Mouse (Mus musculus): ENCODE measurements around the gene Hist1h4b. TPM values are rescaled to one million over a fixed set of nuclear protein-coding genes. Genes with fewer than 3 reads are reported as not detected.
"Not testable (repeated sequence)": the region's sequence is repeated elsewhere in the genome, so short reads cannot be mapped to it uniquely, and the experiment has no call there.

Gene Hist1h4b
- polyA plus RNA-seq, 1 experiment from 2014 or later: 7.1 TPM

DNA sequence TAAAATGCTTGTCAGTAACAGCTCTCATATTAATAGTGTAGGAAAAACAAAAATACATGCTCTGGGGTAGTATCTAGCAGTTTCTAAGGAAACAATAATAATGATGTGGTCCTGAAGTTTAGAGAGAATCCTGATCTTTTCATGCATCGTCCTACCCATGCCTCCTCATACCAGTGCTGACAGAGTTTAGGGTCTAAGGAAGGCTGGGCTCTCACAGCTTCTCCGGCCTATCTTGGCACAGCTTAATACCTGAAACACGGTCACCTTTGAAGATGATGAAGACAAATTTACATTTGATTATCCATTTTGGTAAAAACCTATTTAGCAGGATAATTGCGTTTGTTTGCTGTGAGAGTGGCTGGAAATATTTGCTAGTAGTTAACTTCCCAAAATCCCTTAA lies 12.8 kb upstream of the Hist1h4b start:
- H3K27ac ChIP-seq (replicated peaks): peak overlapping the region; percentile 98
- H3K36me3 ChIP-seq (replicated peaks): no peaks in the 10 kb centered on the region
- H3K4me3 ChIP-seq: peak overlapping the region; percentile 62
- DNase-seq (ENCODE audit: low spot score): no peak
- peaks cover 37% of the 10 kb centered on the region for H3K4me1 ChIP-seq
- no peaks in the 10 kb centered on the region for H3K9me3 ChIP-seq
- 48% methylated on average over 4 of the region's 4 CpGs for WGBS
- no peaks in the 10 kb centered on the region for H3K27me3 ChIP-seq (replicated peaks; ENCODE audit: low read depth, poor library complexity, severe bottlenecking)

DNA sequence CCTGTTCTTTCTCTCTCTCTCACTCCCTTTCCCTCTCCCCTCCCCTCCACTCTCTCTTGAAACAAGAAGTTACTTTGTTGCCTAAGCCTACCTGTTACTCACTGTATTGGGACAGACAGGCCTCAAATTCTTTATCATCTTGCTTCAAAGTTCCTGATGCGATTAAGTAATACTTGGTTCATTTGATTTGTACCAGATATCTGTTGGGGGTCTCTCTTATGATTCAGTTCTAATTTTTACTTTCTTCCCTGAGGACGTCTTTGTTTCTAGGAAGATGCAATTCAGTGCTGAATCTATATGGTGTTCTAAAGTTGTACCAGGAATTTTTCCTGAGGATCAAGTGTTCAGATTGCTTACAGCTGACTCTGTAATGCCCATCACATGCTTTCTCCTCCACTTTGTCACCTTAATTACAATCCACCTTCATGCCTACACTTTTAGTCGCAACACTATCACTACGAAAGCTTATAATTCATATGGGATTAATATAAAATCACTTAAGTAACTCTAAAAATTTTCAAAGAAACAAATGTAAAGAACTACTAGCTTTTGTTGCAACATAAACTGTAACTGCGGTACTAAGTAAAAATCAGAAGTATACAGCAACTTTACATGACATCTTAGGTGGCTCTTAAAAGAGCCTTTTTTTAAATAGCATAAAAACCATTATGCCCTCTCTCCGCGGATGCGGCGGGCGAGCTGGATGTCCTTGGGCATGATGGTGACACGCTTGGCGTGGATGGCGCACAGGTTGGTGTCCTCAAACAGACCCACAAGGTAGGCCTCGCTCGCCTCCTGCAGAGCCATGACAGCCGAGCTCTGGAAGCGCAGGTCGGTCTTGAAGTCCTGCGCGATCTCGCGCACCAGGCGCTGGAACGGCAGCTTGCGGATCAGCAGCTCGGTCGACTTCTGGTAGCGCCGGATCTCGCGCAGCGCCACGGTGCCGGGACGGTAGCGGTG lies 12.1 kb upstream of the Hist1h4b start:
- 2% methylated on average over 22 of the region's 36 CpGs for WGBS
- H3K27me3 ChIP-seq (replicated peaks; ENCODE audit: low read depth, poor library complexity, severe bottlenecking): no peaks in the 10 kb centered on the region
- peaks cover 32% of the 10 kb centered on the region for H3K4me1 ChIP-seq
- H3K27ac ChIP-seq (replicated peaks): peak overlapping the region; percentile 98
- H3K36me3 ChIP-seq (replicated peaks): no peaks in the 10 kb centered on the region
- peak overlapping the region; percentile 62 for H3K4me3 ChIP-seq
- H3K9me3 ChIP-seq: no peaks in the 10 kb centered on the region
- no peak for DNase-seq (ENCODE audit: low spot score)

DNA sequence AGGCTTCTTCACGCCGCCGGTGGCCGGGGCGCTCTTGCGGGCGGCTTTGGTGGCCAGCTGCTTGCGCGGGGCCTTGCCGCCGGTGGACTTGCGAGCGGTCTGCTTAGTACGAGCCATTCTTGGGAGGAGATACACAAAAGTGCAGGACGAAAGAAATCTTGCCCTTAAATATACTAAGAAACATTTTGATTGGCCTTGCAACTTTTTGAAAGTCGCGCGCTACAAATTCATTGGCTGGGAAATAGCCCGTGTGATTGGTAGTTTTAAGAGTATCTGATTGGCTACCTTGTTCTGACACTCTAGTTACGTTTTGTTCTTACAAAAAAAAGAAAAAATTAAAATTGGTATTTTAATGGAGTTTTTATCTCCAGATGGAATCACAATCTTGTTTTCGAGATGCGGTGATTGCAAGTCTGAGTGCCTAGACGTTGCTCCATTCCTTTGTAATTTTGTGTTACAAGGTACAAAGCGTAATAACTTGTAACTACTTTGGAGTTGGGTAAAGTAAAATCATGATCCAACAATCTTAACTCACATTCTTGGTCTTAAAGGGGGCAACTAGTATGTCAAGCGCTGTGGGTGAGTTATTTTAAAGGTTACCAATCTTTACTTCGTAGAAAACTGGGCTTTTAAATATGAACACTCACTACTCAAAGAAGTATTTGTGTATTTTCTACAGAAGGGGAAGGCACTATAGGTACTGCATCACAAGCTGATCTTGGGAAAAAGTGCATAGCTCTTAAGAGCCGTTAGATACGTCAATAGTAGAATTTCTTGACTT lies 11.2 kb upstream of the Hist1h4b start, which contains the start of gene Hist1h3c:
Gene Hist1h3c, minus strand, starts transcription at position 222 of the 781 bp plus-strand sequence.
- under 1% methylated on average over 26 of the region's 28 CpGs for WGBS
- Histone ChIP-seq H3K36me3 (replicated peaks) (no peaks in the 10 kb centered on the region), H3K9me3 (no peaks in the 10 kb centered on the region), H3K27ac (replicated peaks) (peak within 1 kb of the TSS; percentile 98), H3K4me1 (peaks cover 28% of the 10 kb centered on the region), H3K27me3 (replicated peaks; ENCODE audit: low read depth, poor library complexity, severe bottlenecking) (no peaks in the 10 kb centered on the region), H3K4me3 (peak within 1 kb of the TSS; percentile 62)
- DNase-seq (ENCODE audit: low spot score): peak; percentile 83

DNA sequence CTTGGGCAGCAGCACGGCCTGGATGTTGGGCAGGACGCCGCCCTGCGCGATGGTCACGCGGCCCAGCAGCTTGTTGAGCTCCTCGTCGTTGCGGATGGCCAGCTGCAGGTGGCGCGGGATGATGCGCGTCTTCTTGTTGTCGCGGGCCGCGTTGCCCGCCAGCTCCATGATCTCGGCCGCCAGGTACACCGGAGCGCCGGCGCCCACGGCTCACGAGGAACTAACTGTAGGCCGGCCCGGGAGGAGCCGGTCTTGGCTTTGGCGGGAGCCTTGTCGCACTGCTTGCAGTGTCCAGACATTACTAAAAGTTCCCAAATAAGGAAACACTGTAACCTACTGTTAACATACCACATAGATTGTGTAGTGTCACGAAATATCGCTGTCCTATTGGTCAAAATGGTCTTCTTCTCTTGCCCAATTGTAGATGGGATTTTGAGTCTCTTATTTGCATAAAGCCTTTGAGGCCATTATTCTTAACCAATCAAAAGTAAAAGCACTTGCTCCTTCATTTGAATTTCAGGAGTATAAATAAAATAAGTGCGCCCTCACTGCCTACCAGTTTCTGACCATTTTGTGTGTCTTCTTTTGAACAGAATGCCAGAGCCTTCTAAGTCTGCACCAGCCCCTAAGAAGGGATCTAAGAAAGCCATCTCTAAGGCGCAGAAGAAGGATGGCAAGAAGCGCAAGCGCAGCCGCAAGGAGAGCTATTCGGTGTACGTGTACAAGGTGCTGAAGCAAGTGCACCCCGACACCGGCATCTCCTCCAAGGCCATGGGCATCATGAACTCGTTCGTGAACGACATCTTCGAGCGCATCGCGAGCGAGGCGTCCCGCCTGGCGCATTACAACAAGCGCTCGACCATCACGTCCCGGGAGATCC lies 10.4 kb upstream of the Hist1h4b start, which contains the start of gene Hist1h2bb:
Gene Hist1h2bb, plus strand, starts transcription at position 534 of the 880 bp plus-strand sequence.
- Histone ChIP-seq H3K27ac (replicated peaks) (peak within 1 kb of the TSS; percentile 98), H3K4me1 (peaks cover 23% of the 10 kb centered on the region), H3K4me3 (peak within 1 kb of the TSS; percentile 62)
- H3K27me3 ChIP-seq (replicated peaks; ENCODE audit: low read depth, poor library complexity, severe bottlenecking); H3K9me3 ChIP-seq; H3K36me3 ChIP-seq (replicated peaks): not testable (repeated sequence)
- under 1% methylated on average over 53 of the region's 58 CpGs for WGBS
- DNase-seq (ENCODE audit: low spot score): peak; percentile 83

DNA sequence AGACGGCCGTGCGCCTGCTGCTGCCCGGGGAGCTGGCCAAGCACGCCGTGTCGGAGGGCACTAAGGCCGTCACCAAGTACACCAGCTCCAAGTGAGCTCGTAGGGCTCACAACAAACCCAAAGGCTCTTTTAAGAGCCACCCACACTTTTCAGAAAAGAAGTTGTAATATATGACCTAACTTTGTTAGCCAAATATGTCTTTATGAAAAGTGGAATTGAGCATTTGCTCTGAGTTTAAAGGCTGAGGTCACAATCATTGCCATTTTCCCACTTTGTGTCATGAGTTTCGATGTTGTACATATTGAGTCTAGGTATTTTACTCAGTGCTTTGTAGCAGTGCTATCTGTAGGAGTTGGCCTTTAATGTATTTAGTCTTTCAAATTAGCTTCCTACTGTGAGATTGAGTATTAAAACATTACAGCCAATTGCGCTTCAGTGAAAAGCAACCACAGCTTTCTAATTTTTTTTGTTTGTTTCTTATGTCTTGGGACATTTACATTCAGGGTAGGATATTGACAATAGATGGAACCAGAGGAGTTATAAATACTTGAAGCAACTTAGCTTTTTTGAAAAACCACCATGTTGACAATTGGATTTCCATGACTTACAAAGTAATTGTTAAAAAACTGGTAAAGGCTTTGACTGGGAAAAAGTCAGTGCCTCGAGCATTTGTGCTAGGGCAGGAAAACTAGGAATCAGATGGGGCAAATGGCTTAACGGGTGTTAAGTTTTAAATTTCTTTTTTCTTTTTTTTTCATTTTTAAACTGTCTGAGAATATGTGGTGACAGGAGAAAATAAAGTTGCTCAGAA lies 9.5 kb upstream of the Hist1h4b start:
- no peaks in the 10 kb centered on the region for H3K9me3 ChIP-seq
- WGBS: 4% methylated on average over 13 of the region's 13 CpGs
- no peaks in the 10 kb centered on the region for H3K36me3 ChIP-seq (replicated peaks)
- peaks cover 23% of the 10 kb centered on the region for H3K4me1 ChIP-seq
- peak overlapping the region; percentile 98 for H3K27ac ChIP-seq (replicated peaks)
- peak overlapping the region; percentile 62 for H3K4me3 ChIP-seq
- no peaks in the 10 kb centered on the region for H3K27me3 ChIP-seq (replicated peaks; ENCODE audit: low read depth, poor library complexity, severe bottlenecking)
- DNase-seq (ENCODE audit: low spot score): peak; percentile 35

DNA sequence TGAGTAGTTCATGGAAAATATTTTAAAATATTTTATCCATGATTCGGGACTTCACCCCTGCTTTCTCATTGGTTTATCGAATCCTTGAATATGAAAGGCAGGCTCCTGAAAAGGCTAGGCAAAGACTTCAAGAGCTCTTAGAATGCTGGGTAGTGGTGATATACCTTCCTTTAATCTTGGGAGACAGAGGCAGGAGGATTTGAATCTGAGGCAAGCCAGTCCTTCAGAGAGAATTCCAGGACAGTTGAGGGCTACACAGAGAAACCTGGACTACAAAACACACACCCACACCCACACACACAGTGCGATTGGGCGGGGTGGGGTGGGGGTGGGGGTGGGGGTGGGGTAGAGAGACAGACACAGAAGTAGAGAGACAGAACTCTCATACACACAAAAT lies 8.9 kb upstream of the Hist1h4b start:
- Histone ChIP-seq H3K36me3 (replicated peaks) (no peaks in the 10 kb centered on the region), H3K27me3 (replicated peaks; ENCODE audit: low read depth, poor library complexity, severe bottlenecking) (no peaks in the 10 kb centered on the region), H3K4me3 (peak overlapping the region; percentile 62), H3K27ac (replicated peaks) (peak overlapping the region; percentile 98), H3K9me3 (no peaks in the 10 kb centered on the region), H3K4me1 (peaks cover 23% of the 10 kb centered on the region)
- WGBS: 11% methylated on average over 4 of the region's 4 CpGs
- peak; percentile 54 for DNase-seq (ENCODE audit: low spot score)

DNA sequence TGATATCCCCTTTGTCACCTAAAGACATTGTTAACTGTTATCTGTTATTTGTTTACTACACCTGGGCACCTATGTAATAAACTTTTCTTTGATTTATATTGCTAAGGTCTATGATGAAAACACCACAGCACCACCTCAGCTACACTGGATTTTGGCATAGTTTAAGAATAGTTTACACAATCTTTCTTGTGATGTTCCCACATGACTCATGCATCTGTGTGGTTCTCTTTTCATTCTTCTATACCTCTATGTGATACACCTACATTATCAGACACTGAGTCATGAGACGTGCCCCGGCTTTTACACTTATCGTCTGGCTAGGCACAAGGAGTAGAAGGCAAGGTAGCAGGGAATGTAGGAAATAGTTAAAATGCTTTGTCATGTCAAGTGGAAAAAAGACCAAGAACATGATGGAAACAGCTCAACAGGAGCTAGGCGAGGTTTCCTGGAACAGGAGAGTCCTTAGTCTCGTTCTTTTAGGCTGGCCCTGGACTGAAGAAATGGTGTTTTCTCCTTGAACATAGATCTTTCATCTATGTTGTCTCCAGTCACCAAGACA lies 7.2 kb upstream of the Hist1h4b start:
- H3K27ac ChIP-seq (replicated peaks): peak overlapping the region; percentile 98
- 92% methylated on average over 5 of the region's 5 CpGs for WGBS
- no peak for DNase-seq (ENCODE audit: low spot score)

DNA sequence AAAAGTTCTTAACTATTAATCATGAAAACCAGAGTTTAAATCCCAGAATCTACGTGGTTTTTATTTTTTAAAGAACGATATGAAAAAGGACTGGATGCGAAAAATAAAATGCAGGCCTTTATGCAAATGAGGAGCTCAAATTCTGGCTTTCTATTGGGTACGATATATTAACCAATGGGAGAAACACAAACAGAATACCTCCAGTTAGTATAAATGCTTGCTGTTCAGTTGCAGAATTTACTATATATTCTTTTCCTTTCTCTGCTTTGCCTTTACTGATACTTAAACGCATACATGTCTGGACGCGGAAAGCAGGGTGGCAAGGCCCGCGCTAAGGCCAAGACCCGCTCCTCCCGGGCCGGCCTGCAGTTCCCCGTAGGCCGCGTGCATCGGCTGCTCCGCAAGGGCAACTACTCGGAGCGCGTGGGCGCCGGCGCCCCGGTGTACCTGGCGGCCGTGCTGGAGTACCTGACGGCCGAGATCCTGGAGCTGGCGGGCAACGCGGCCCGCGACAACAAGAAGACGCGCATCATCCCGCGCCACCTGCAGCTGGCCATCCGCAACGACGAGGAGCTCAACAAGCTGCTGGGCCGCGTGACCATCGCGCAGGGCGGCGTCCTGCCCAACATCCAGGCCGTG lies 5.9 kb upstream of the Hist1h4b start, which contains the start of gene Hist1h2ab:
Gene Hist1h2ab, plus strand, starts transcription at position 288 of the 639 bp plus-strand sequence.
- not testable (repeated sequence) for H3K36me3 ChIP-seq (replicated peaks); H3K9me3 ChIP-seq; H3K27me3 ChIP-seq (replicated peaks; ENCODE audit: low read depth, poor library complexity, severe bottlenecking)
- DNase-seq (ENCODE audit: low spot score): peak; percentile 83
- peaks cover 21% of the 10 kb centered on the region for H3K4me1 ChIP-seq
- peak within 1 kb of the TSS; percentile 58 for H3K4me3 ChIP-seq
- H3K27ac ChIP-seq (replicated peaks): peak within 1 kb of the TSS; percentile 98
- 1% methylated on average over 35 of the region's 47 CpGs for WGBS

More for the DNA sequence above, 7.2 kb upstream of the Hist1h4b start:
- Histone ChIP-seq H3K27me3 (replicated peaks; ENCODE audit: low read depth, poor library complexity, severe bottlenecking) (no peaks in the 10 kb centered on the region), H3K4me1 (peaks cover 21% of the 10 kb centered on the region), H3K36me3 (replicated peaks) (no peaks in the 10 kb centered on the region), H3K9me3 (no peaks in the 10 kb centered on the region), H3K4me3 (no peak overlapping the region)

DNA sequence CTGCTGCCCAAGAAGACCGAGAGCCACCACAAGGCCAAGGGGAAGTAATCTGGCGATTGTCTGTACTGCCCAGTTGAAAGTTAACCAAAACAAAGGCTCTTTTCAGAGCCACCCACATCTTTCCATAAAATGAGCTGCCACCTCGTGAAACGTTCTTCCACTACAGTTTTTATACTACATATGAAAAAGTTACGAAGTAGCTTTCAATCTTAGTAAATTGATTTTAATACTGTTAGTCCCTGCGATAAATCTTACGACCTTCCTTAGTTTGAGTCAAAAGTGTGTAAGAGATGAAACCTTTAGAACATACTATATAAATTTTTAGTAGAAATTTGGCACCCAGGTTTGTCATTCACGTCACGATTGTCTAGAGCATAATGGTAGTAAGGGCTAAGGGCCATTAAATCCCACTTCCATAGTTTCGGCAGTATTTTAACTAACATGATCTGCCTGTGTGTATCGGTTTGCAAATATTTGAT lies 5.3 kb upstream of the Hist1h4b start:
- Histone ChIP-seq H3K4me3 (peak overlapping the region; percentile 58), H3K36me3 (replicated peaks) (no peaks in the 10 kb centered on the region), H3K4me1 (peaks cover 21% of the 10 kb centered on the region), H3K9me3 (no peaks in the 10 kb centered on the region), H3K27me3 (replicated peaks; ENCODE audit: low read depth, poor library complexity, severe bottlenecking) (no peaks in the 10 kb centered on the region), H3K27ac (replicated peaks) (peak overlapping the region; percentile 98)
- 1% methylated on average over 11 of the region's 11 CpGs for WGBS
- no peak for DNase-seq (ENCODE audit: low spot score)

DNA sequence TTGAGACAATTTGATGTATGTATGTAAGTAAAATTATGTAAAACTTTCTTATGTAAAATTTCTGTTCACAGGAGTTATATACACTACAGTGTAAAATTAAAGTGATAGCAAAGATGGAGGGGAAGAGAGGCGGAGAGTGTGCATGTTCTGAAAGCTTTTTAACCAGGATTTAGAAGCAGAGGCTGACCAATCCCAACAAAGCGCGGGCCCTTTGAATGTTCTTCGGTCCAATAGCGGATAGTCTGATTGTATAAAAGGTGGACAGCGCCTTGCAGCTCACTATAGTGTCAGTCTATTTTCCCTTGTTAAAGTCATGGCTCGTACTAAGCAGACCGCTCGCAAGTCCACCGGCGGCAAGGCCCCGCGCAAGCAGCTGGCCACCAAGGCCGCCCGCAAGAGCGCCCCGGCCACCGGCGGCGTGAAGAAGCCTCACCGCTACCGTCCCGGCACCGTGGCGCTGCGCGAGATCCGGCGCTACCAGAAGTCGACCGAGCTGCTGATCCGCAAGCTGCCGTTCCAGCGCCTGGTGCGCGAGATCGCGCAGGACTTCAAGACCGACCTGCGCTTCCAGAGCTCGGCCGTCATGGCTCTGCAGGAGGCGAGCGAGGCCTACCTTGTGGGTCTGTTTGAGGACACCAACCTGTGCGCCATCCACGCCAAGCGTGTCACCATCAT lies 4.6 kb upstream of the Hist1h4b start, which contains the start of gene Hist1h3b:
Gene Hist1h3b, plus strand, starts transcription at position 201 of the 675 bp plus-strand sequence.
- not testable (repeated sequence) for H3K27me3 ChIP-seq (replicated peaks; ENCODE audit: low read depth, poor library complexity, severe bottlenecking); H3K36me3 ChIP-seq (replicated peaks); H3K9me3 ChIP-seq
- Histone ChIP-seq H3K27ac (replicated peaks) (peak within 1 kb of the TSS; percentile 98), H3K4me1 (peaks cover 21% of the 10 kb centered on the region), H3K4me3 (peak within 1 kb of the TSS; percentile 61)
- peak; percentile 90 for DNase-seq (ENCODE audit: low spot score)
- under 1% methylated on average over 19 of the region's 47 CpGs for WGBS

All from embryonic facial prominence, embryonic 10.5 days (tissue).